Mouse (Mus musculus) c-Kit-positive CD71-positive TER-119-positive erythroid progenitor cells, embryonic 14.5 days (primary cell): ENCODE data around the gene Adamts7.
A peak's percentile ranks its signal among the peaks of the same experiment; 100 is the strongest.

Source experiments
- DNase-seq: peaks from one replicate; pipeline ENCODE4 v3.0.0-alpha.2; 2013; ENCODE audit warnings: low spot score

Gene Adamts7

GRCm38 (mm10) chr9:90235258-90235882, 72.5 kb downstream of the Adamts7 start:
- no peak for DNase-seq

GRCm38 (mm10) chr9:90236817-90237216, 73.9 kb downstream of the Adamts7 start:
- DNase-seq, result no peak

DNA sequence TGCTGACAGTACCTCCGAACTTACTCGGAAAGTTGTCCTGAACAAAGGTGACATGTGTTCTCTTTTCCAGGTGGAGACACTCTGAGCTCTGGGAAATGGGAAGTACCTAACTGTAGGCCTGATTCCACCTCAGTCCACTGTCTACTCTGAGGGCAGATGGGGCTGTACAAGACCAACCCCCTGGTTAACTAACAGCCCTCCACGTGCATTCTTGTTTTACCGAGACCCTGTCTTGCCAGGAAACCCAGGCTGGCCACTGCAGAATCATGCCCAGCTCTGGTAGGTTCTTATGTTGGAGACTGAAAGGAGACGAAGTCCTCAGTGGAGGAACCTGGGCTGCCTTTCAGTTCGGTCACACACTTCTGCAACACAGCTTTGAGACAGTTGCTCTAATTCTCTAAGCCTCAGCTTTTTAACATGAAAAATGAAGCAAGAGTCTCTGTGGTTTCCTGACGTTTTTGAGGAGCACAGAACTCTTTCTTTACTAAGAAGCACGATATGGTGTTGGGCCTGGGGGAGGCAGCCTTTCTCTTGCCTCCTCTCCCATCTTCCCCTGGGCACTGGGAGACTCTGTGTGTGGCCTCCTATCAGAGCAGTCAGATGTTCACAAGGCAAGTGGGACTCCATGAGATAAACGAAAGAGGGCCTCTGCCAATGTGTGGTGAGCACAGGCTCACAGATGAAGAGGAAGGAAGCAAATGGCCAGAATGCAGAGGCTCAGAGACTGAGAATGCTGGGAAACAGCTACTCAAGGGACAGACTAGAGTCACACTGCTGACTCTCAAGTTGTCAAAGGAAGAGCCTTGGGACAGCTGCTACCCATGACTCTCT, 74.6 kb downstream of the Adamts7 start:
- DNase-seq, result peak; percentile 91

GRCm38 (mm10) chr9:90240560-90240959, 77.7 kb downstream of the Adamts7 start:
- DNase-seq, result no peak

- no peak for DNase-seq
Observed at GRCm38 (mm10) chr9:90241041-90241440, 78.2 kb downstream of the Adamts7 start.

- peak; percentile 80 for DNase-seq
Observed at GRCm38 (mm10) chr9:90241618-90242017, 78.7 kb downstream of the Adamts7 start.

- DNase-seq, result no peak
Observed at GRCm38 (mm10) chr9:90242291-90242690, 79.4 kb downstream of the Adamts7 start.

DNA sequence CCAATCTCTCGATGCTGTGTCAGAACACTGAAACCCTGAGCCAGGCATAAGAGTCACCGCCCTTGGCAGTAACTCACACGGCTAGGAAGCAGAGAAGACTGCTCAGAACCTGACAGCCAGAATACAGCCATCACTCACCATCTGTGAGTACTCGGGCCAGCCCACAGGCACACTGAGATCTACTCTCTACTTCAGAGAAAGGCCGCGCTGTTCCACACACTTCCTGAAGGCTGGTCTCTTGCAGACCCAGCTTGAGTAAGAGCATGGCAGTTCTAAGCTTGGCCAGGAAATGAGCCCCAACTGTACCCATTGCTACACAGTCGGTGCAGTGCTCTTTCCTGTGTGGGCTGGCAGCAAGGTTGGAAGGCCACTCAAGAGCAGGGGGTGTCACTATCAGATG, 80.0 kb downstream of the Adamts7 start:
- DNase-seq, result no peak

- DNase-seq, result no peak
Observed at GRCm38 (mm10) chr9:90244301-90245151, 81.7 kb downstream of the Adamts7 start.

DNA sequence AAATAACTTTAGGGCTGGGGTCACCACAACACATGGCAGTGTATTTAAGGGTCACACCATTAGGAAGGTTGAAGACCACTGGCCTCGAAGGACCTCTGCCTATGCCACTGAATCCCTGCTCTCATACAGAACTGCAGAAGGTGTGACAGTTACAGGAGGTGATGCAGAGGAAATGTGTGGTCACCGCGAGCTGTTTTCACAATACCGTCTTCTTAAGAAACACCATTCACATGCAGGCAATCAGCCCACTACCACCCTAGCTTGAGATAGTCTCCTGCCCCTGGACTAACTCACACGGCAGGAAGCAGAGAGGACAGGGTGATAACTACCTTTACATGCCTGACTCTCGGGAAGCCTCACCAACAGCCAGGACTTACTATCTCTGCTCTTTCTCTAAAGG, 82.3 kb downstream of the Adamts7 start:
- no peak for DNase-seq

- no peak for DNase-seq
Observed at GRCm38 (mm10) chr9:90245781-90246180, 82.9 kb downstream of the Adamts7 start.

DNA sequence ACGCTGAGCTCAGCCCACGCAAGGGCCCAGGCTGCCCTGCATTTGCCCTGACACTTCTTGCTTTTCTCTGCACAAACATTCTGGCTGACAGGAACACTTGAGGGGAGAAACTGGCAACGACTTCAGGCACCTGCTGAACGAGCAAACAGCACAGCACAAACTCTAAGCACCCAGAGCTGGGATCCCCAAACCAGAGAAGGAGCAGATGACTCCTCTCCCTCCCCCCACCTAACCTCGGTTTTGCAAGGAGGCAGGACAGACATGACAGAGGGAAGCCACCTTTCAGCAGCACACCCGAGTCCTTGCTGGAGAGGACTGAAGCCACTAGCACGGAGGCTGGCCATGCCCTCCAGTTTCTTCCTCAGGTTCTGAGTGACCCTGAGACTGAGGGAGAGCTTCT, 84.4 kb downstream of the Adamts7 start:
- no peak for DNase-seq

DNA sequence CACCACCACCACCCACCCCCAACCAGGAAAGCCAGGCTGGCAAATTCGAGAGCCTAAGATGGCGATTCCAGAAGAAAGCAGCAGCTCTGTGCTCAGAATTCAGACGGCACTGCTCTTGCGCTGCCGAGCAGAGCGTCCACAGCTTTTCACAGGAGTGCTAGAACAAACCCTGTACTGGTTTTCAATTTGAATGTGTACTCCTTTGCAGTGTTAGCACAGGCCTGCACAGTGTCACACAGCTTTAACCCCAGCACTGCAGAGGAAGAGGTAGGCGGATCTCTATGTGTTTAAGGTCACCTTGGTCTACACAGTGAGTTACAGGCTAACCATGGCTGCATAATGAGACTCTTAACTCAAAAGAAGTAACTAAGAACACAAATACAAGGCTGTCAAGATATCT, 85.5 kb downstream of the Adamts7 start:
- no peak for DNase-seq

DNA sequence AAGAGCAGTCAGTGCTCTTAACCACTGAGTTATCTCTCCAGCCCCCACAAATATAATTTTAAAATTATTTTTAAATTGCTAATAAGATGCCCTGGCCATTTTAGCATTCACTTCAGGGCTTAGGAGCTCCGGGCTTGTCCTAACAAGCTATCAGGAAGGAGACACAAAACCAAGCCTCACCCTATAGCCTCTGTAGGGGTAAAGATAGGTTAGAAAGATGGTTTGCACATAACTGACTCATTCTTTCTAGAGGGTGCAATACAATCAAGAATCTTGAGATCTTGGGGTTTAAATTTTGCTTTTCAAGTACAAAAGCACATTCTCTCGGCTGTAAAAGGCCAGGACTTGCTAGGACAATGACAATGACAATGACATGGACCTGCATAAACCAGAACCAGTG, 86.2 kb downstream of the Adamts7 start:
- no peak for DNase-seq

DNA sequence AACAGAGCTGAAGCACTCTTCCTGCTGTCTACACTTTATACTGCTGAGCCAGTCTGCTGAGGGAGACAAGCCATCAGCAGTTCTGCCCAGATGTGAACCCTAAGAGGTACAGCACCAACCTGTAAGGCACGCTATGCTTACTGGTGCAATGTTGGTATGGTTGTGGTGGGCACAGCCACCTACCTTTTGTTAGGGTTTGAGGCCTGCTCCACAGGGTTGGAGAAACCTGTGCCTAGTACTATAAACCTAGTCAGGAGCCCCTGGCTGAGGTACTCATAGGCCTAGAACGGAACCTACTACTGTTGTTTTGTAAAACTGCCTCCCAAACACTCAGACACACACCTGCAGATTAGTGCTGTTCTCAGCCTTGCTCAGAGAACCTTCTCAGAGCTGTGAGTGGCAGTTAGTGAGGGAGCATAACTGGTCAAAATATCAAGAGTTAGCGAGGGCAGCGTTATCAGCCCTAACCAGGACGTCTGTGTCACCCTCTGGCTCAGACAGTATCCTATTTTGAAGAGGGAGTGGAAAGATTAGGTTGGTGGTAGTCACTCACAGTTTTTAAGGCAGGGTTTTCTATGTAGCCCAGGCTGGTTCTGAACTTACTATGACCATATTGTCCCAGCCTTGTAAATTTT, 87.4 kb downstream of the Adamts7 start:
- peak; percentile 89 for DNase-seq

DNA sequence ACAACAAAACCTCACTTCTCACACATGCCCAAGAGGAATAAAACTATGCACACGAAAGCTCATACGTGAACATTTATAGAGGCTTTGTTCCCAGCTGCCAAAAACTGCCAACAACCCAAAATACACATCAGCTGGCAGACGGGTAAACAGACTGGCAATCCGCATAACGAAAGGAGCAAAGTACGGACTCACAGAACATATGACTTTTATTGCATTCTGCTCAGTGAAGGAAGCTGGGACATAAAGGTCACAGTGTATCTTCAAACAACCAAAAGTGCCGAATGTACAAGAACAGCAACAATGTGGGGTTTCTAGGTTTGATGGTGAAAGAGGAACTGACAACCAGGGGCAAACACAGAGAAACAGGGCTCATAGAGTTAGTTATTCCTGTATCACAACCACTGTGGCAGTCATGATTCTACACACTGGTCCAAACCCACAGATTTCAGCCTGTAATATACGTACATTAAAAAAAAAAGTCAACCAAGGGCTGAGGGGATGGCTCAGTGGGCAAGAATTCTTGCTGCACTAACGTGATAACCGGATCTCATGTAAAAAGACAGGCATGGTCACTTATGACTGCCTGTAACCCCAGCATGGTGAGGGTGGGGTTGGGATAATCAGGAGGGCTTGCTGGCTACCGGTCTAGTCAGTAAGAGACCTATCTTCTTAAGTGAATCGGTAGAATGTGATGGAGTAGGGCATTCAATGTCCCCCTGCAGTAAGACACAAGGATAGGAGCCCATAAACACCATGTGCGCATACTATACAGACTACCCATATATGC, 88.3 kb downstream of the Adamts7 start:
- DNase-seq, result no peak

GRCm38 (mm10) chr9:90253181-90253580, 90.3 kb downstream of the Adamts7 start:
- no peak for DNase-seq

GRCm38 (mm10) chr9:90255844-90256405, 93.1 kb downstream of the Adamts7 start:
- no peak for DNase-seq

DNA sequence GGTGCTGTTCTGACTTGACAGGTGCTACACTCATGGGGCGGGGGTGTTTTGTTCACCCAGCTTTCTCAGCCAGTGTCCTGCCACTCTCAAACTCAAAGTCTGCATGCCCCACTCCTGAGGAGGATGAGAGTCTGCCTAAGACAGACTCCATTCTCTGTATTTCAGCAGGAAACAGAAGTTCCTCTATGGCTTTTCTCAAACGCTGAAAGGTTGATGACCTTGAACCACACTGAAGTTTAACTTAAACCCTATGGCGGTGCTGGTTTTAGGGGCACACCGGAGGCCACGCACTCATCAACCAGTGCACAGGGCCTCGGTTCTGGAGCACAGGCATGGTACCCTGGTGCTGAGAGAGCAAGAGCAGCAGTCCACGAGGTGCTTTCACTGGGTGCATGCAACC, 94.4 kb downstream of the Adamts7 start:
- DNase-seq, result no peak
